Mouse (Mus musculus) testis, adult 2 months (tissue): ENCODE measurements around the gene Gm33543.

Source experiments
- CTCF ChIP-seq: fragments of 200-500 bp; IDR thresholded peaks from 2 replicates; pipeline ENCODE4 v1.5.1; 2012; ENCODE audit warnings: low read depth, mild to moderate bottlenecking, inconsistent platforms, low read length, moderate library complexity; ENCODE audit not compliant: control insufficient read depth, insufficient read depth, insufficient replicate concordance
- POLR2A ChIP-seq: fragments of 200-500 bp; IDR thresholded peaks from 2 replicates; pipeline ENCODE4 v1.6.1; 2012; ENCODE audit warnings: low read depth, mild to moderate bottlenecking, inconsistent platforms, low read length, moderate library complexity; ENCODE audit not compliant: control insufficient read depth

- no peak for TF ChIP-seq CTCF
- no peak for TF ChIP-seq POLR2A
Measured at GRCm38 (mm10) chr10:95882036-95882435, 39.3 kb upstream of the Gm33543 start.
